29 mouse cellular contexts compared by ENCODE assay signal in the genomic region with DNA sequence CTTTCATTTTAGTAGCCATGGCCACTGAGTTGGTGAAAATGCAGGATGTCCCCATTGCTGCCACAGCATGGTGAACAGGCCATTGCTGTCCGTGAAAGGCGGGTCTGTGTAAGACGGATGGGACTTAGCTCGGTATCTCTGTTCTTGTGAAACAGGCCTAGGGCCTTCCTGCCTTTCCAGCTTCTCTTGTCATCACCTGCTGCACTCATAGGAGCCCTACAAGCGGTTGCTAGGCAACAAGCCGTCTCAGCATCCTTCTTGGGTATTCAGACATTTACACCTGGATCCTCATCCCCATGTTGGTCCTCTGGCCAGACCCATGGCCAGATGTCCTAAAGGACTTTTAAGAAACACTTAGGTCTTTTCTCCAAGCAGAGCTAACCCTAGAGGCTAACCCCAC. TPM values are rescaled to one million over a fixed set of nuclear protein-coding genes. Genes with fewer than 3 reads are reported as not detected.
A peak's percentile ranks its signal among the peaks of the same experiment; 100 is the strongest.
DNase-seq lines count a peak whose midpoint lies in the region; ATAC-seq lines count a peak whose summit lies in the region.
"Had no signal": no experiment of that assay in that cellular context is flagged by ENCODE, and none has a peak within 500 bp of the region (broad histone marks: within the 10 kb centered on the region; RNA-seq: fewer than 3 reads in every experiment).

No protein-coding gene starts in this region.

- no peak overlapping the region for H3K27ac ChIP-seq in hindbrain, embryonic 16.5 days (ENCODE audit: low read depth, low read length)
- no peak overlapping the region for H3K27ac ChIP-seq in hindbrain, embryonic 13.5 days
- H3K27ac ChIP-seq in midbrain, embryonic 15.5 days = no peak overlapping the region
- H3K27ac ChIP-seq: forebrain, embryonic 12.5 days; heart, embryonic 15.5 days; layer of hippocampus, adult 2 months; limb, embryonic 12.5 days; liver, embryonic 12.5 days; midbrain, embryonic 12.5 days had no signal

- DNase-seq in retina, postnatal 1 day = peak; percentile 6
- DNase-seq in retina, embryonic 14.5 days (ENCODE audit: low spot score) = no peak
- no peak for DNase-seq in kidney, adult 9 months
- DNase-seq in thymus, postnatal 10 days (ENCODE audit: low spot score in 2 of 2) = no peak
- DNase-seq: adrenal gland, adult 2 months; B cell, adult 2 months; cerebellum, adult 18-20 months; cerebellum, postnatal 14 days; heart, postnatal 36 days; kidney, adult 8-10 months; kidney, postnatal 25 days; lung, adult 18-20 months; lung, postnatal 10 days had no signal

- H3K4me3 ChIP-seq in hindbrain, embryonic 16.5 days (ENCODE audit: low read length) = no peak overlapping the region
- H3K4me3 ChIP-seq in hindbrain, embryonic 13.5 days = no peak overlapping the region
- H3K4me3 ChIP-seq in midbrain, embryonic 15.5 days = no peak overlapping the region
- H3K4me3 ChIP-seq: forebrain, embryonic 12.5 days; heart, embryonic 15.5 days; layer of hippocampus, adult 2 months; limb, embryonic 12.5 days; liver, embryonic 12.5 days; midbrain, embryonic 12.5 days had no signal

- H3K4me2 ChIP-seq in hindbrain, embryonic 16.5 days (ENCODE audit: low read length) = no peak overlapping the region
- H3K4me2 ChIP-seq in hindbrain, embryonic 13.5 days = no peak overlapping the region
- H3K4me2 ChIP-seq in midbrain, embryonic 15.5 days = no peak overlapping the region
- H3K4me2 ChIP-seq: forebrain, embryonic 12.5 days; heart, embryonic 15.5 days; limb, embryonic 12.5 days; liver, embryonic 12.5 days; midbrain, embryonic 12.5 days had no signal

- H3K9ac ChIP-seq in hindbrain, embryonic 16.5 days (ENCODE audit: low read depth, low read length) = no peak overlapping the region
- no peak overlapping the region for H3K9ac ChIP-seq in hindbrain, embryonic 13.5 days
- H3K9ac ChIP-seq in midbrain, embryonic 15.5 days = no peak overlapping the region
- H3K9ac ChIP-seq: forebrain, embryonic 12.5 days; heart, embryonic 15.5 days; limb, embryonic 12.5 days; liver, embryonic 12.5 days; midbrain, embryonic 12.5 days had no signal

- H3K36me3 ChIP-seq in hindbrain, embryonic 16.5 days (ENCODE audit: control insufficient read depth, insufficient read depth, low read length) = no peaks in the 10 kb centered on the region
- H3K36me3 ChIP-seq in hindbrain, embryonic 13.5 days = no peaks in the 10 kb centered on the region
- no peaks in the 10 kb centered on the region for H3K36me3 ChIP-seq in midbrain, embryonic 15.5 days (replicated peaks)
- H3K36me3 ChIP-seq: forebrain, embryonic 12.5 days; G1E; heart, embryonic 15.5 days; limb, embryonic 12.5 days; liver, embryonic 12.5 days; midbrain, embryonic 12.5 days had no signal

- peak; percentile 76 for ATAC-seq in hindbrain, embryonic 16.5 days
- ATAC-seq in hindbrain, embryonic 13.5 days (ENCODE audit: low FRiP score) = no peak
- ATAC-seq in midbrain, embryonic 15.5 days (replicated peaks) = peak; percentile 74
- ATAC-seq: liver, embryonic 12.5 days; Patski had no signal

- peaks cover 4% of the 10 kb centered on the region; the same call in 1 of the 2 replicates for H3K4me1 ChIP-seq in hindbrain, embryonic 16.5 days (ENCODE audit: control insufficient read depth, insufficient read depth, low read depth, low read length)
- peaks cover 10% of the 10 kb centered on the region; the same call in 1 of the 2 replicates for H3K4me1 ChIP-seq in hindbrain, embryonic 13.5 days (replicated peaks)
- H3K4me1 ChIP-seq in midbrain, embryonic 15.5 days = peaks cover 5% of the 10 kb centered on the region
- H3K4me1 ChIP-seq: forebrain, embryonic 12.5 days; heart, embryonic 15.5 days; limb, embryonic 12.5 days; liver, embryonic 12.5 days; midbrain, embryonic 12.5 days had no signal

- 72% methylated on average over 6 of the region's 6 CpGs for WGBS in hindbrain, embryonic 16.5 days
- WGBS in hindbrain, embryonic 13.5 days = 89% methylated on average over 6 of the region's 6 CpGs
- 72% methylated on average over 6 of the region's 6 CpGs for WGBS in midbrain, embryonic 15.5 days

- H3K9me3 ChIP-seq in hindbrain, embryonic 16.5 days (ENCODE audit: control insufficient read depth, low read length) = no peaks in the 10 kb centered on the region
- H3K9me3 ChIP-seq in hindbrain, embryonic 13.5 days = no peaks in the 10 kb centered on the region
- no peaks in the 10 kb centered on the region for H3K9me3 ChIP-seq in midbrain, embryonic 15.5 days
- H3K9me3 ChIP-seq: forebrain, embryonic 12.5 days; G1E; heart, embryonic 15.5 days; limb, embryonic 12.5 days; liver, embryonic 12.5 days; midbrain, embryonic 12.5 days had no signal

- no peaks in the 10 kb centered on the region for H3K27me3 ChIP-seq in hindbrain, embryonic 16.5 days (replicated peaks; ENCODE audit: control insufficient read depth, insufficient read depth, low read length)
- H3K27me3 ChIP-seq in hindbrain, embryonic 13.5 days = no peaks in the 10 kb centered on the region
- no peaks in the 10 kb centered on the region for H3K27me3 ChIP-seq in midbrain, embryonic 15.5 days (replicated peaks)
- H3K27me3 ChIP-seq: CH12.LX; forebrain, embryonic 12.5 days; limb, embryonic 12.5 days; midbrain, embryonic 12.5 days had no signal

RNA-seq across cellular contexts. Expression of gene Gpr6, which starts 26.1 kb away (rescaled TPM):
- 1.5 and 1.7 TPM in 2 replicates for polyA plus RNA-seq in hindbrain, embryonic 16.5 days (2015; fragmentation: Nextera tagmentation; extraction: Ambion mirVana)
- 0.36 and 0.39 TPM in 2 replicates for polyA plus RNA-seq in hindbrain, embryonic 13.5 days (2015; fragmentation: Nextera tagmentation; extraction: Ambion mirVana)
- 2.7 and 2.9 TPM in 2 replicates for polyA plus RNA-seq in midbrain, embryonic 15.5 days (2015; fragmentation: Nextera tagmentation; extraction: Ambion mirVana)
- polyA plus RNA-seq: adrenal gland, adult 2 months; embryonic facial prominence, embryonic 11.5 days; G1E; gonadal fat pad, adult 2 months; heart, embryonic 15.5 days; limb, embryonic 12.5 days; liver, embryonic 12.5 days; Patski; thymus, postnatal 0 days; urinary bladder, adult 2 months had no signal
